Comparison of ENCODE assay signal across 10 mouse cellular contexts in genomic region chr11:4276411-4276861, GRCm38 (mm10). TPM values are rescaled to one million over a fixed set of nuclear protein-coding genes. Genes with fewer than 3 reads are reported as not detected.
DNase-seq lines count a peak whose midpoint lies in the region; ATAC-seq and TF ChIP-seq lines count a peak whose summit lies in the region.
"Had no signal": no experiment of that assay in that cellular context is flagged by ENCODE, and none has a peak within 500 bp of the region (broad histone marks: within the 10 kb centered on the region; RNA-seq: fewer than 3 reads in every experiment).

No protein-coding gene starts in this region.

- H3K4me1 ChIP-seq in kidney, postnatal 0 days (replicated peaks; ENCODE audit: insufficient read depth, low read length), result no peaks in the 10 kb centered on the region
- no peaks in the 10 kb centered on the region for H3K4me1 ChIP-seq in midbrain, embryonic 13.5 days (replicated peaks)

- no peaks in the 10 kb centered on the region for H3K36me3 ChIP-seq in kidney, postnatal 0 days (ENCODE audit: insufficient read depth, low read length)
- H3K36me3 ChIP-seq in midbrain, embryonic 13.5 days, result no peaks in the 10 kb centered on the region

- peak overlapping the region; percentile 0; the same call in 1 of the 2 replicates for H3K27ac ChIP-seq in kidney, postnatal 0 days
- no peak overlapping the region for H3K27ac ChIP-seq in midbrain, embryonic 13.5 days

- H3K9me3 ChIP-seq in kidney, postnatal 0 days (replicated peaks; ENCODE audit: low read length), result no peaks in the 10 kb centered on the region
- no peaks in the 10 kb centered on the region for H3K9me3 ChIP-seq in midbrain, embryonic 13.5 days

- TF ChIP-seq CTCF in kidney, postnatal 0 days (IDR thresholded peaks at IDR 0.05; ENCODE audit: low read depth), result no peak

- 0 out of 2 replicates have a peak, but pooled peaks have one; percentile 61 for ATAC-seq in kidney, postnatal 0 days (replicated peaks; ENCODE audit: low FRiP score, low read depth)
- ATAC-seq in midbrain, embryonic 13.5 days, result no peak

- intact Hi-C loops in heart, postnatal 25 days (cut with DNase I), result no loop called here

- peak; percentile 80 for DNase-seq in kidney, postnatal 0 days (ENCODE audit: low spot score)
- DNase-seq in kidney, postnatal 36 days, result no peak
- DNase-seq in forelimb bud, embryonic 11.5 days (ENCODE audit: low read depth, low spot score), result peak; percentile 47
- DNase-seq in heart, postnatal 25 days (ENCODE audit: low spot score), result peak; percentile 29
- peak; percentile 65 to 86 for DNase-seq in lung, postnatal 4 days
- no peak for DNase-seq in embryo, embryonic 9.5 days (ENCODE audit: extremely low spot score)

- H3K4me2 ChIP-seq in kidney, postnatal 0 days (ENCODE audit: low read length), result no peak overlapping the region
- no peak overlapping the region for H3K4me2 ChIP-seq in midbrain, embryonic 13.5 days (replicated peaks)

- H3K9ac ChIP-seq in kidney, postnatal 0 days (ENCODE audit: low read depth, low read length), result no peak overlapping the region
- H3K9ac ChIP-seq in midbrain, embryonic 13.5 days (replicated peaks), result no peak overlapping the region

- no peak overlapping the region for H3K4me3 ChIP-seq in kidney, postnatal 0 days (replicated peaks; ENCODE audit: low read depth, low read length)
- no peak overlapping the region for H3K4me3 ChIP-seq in midbrain, embryonic 13.5 days (replicated peaks)
- H3K4me3 ChIP-seq: erythroblast, embryonic 14.5 days had no signal

- H3K27me3 ChIP-seq in kidney, postnatal 0 days (ENCODE audit: insufficient read depth, low read length), result no peaks in the 10 kb centered on the region
- H3K27me3 ChIP-seq in midbrain, embryonic 13.5 days, result peaks cover 4% of the 10 kb centered on the region

- 39% methylated on average over 11 of the region's 11 CpGs for whole genome bisulfite sequencing in kidney, postnatal 0 days
- 79% methylated on average over 11 of the region's 11 CpGs for WGBS in midbrain, embryonic 13.5 days

RNA-seq across cellular contexts. Expression of gene Lif, which starts 19.1 kb away (rescaled TPM):
- polyA plus RNA-seq in kidney, postnatal 0 days (2015; fragmentation: Nextera tagmentation; extraction: Ambion mirVana), result 0.11 and 0.24 TPM in 2 replicates
- total RNA-seq in heart, postnatal 25 days (2021), result under 1 TPM; 0.17 to 0.55 TPM
- polyA plus RNA-seq in midbrain, embryonic 13.5 days (2015; fragmentation: Nextera tagmentation; extraction: Ambion mirVana), result 0.19 TPM in 1 of 2 replicates, not detected in the other
- polyA plus RNA-seq: erythroblast, embryonic 14.5 days; neural tube, embryonic 14.5 days had no signal

RNA-seq across cellular contexts. Expression of gene Osm, which starts 40.2 kb away (rescaled TPM):
- 0.09 and 0.11 TPM in 2 replicates for polyA plus RNA-seq in kidney, postnatal 0 days (2015; fragmentation: Nextera tagmentation; extraction: Ambion mirVana)
- total RNA-seq in heart, postnatal 25 days (2021), result not detected
- polyA plus RNA-seq in midbrain, embryonic 13.5 days (2015; fragmentation: Nextera tagmentation; extraction: Ambion mirVana), result 0.12 TPM in 1 of 2 replicates, not detected in the other
- polyA plus RNA-seq: testis, adult 2 months had no signal

RNA-seq across cellular contexts. Expression of gene Castor1, which starts 58.4 kb away (rescaled TPM):
- polyA plus RNA-seq in kidney, postnatal 0 days (2015; fragmentation: Nextera tagmentation; extraction: Ambion mirVana), result 6.5 and 6.7 TPM in 2 replicates
- total RNA-seq in heart, postnatal 25 days (2021), result 1 to 10 TPM; 3.8 to 7.4 TPM
- 1.5 and 1.6 TPM in 2 replicates for polyA plus RNA-seq in midbrain, embryonic 13.5 days (2015; fragmentation: Nextera tagmentation; extraction: Ambion mirVana)

Comparison
In these comparisons a context has a peak if more than half of its experiments do, and no peak if none do; other contexts are left out.
1. DNase-seq: peak in kidney, postnatal 0 days (single experiment), forelimb bud, embryonic 11.5 days (single experiment), heart, postnatal 25 days (single experiment) and lung, postnatal 4 days (2 of 2); none in kidney, postnatal 36 days (0 of 2) and embryo, embryonic 9.5 days (single experiment).